Mouse (Mus musculus): ENCODE measurements around the gene Ndrg2.
A peak's percentile ranks its signal among the peaks of the same experiment; 100 is the strongest.
"Not testable (repeated sequence)": the region's sequence is repeated elsewhere in the genome, so short reads cannot be mapped to it uniquely, and the experiment has no call there.

The Ndrg2 gene

DNA sequence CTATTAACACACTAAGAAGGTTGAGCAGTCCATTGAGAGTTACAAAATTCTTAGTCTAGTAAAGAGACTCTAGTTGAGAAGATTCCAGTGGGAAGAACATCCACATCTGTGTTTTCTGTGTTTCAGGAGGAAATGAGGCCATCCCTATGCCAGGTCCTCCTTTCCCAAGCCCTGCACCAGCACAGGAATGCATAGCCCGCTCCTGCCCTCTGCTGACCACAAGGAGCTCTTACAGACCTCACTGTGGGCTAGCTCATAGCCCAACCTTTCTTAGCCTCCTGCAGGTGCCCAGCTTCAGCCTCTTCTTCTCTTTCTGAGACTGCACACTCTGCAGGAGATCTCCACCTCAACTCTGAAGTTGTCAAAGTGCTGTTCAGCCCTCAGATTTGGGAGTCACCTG, 50.4 kb downstream of the Ndrg2 start:
- DNase-seq, result peak; percentile 39 to 42

DNA sequence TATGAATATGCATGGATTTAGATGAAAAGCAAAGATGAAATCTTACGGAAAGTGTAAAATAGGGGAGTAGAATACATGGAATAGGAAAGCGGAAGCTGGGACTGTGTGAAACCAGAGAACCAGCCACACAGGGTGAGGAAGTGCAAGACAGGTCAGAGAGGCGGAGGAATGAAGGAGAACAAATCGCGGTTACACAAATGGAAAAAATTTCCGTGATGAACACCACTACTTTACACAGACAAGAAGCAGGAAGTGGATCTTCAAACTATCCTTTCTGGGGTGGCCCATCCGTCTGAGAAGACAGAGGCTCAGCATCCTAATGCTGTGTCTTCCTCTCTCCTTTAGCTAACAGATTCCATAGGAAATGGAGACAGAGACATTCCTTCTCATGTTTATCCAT, 58.7 kb downstream of the Ndrg2 start:
- not testable (repeated sequence) for DNase-seq

All from cerebellum, postnatal 10 days (tissue).